Mouse (Mus musculus) hindbrain, postnatal 0 days (tissue): ENCODE measurements at regions not wholly inside any gene's neighbourhood (a gene's known extent, or its start where the extent isn't known, plus 50 kb on each side); places are given as distances from the start of the nearest gene placed in this dataset.

Experiments
- ATAC-seq: fragments of 200-750 bp; cut with Nextera tagmentation; 2 replicates; pipeline ENCODE4 v1.8.0; 2017; ENCODE audit warnings: mild to moderate bottlenecking, moderate TSS enrichment, moderate library complexity
- DNase-seq: peaks from one replicate; pipeline ENCODE4 v3.0.0-alpha.2; 2015; ENCODE audit warnings: low spot score
- H3K27ac ChIP-seq: fragments of 300-500 bp; sonication (generic); 2 replicates; pipeline ENCODE4 v1.5.1; 2014; ENCODE audit warnings: mild to moderate bottlenecking
- H3K27me3 ChIP-seq: fragments of 300-500 bp; sonication (generic); 2 replicates; pipeline ENCODE4 v1.6.1; 2014; ENCODE audit warnings: low read length, mixed read lengths; ENCODE audit not compliant: insufficient read depth
- H3K36me3 ChIP-seq: fragments of 300-500 bp; sonication (generic); 2 replicates; pipeline ENCODE4 v1.6.1; 2014; ENCODE audit warnings: low read length, mixed read lengths; ENCODE audit not compliant: insufficient read depth
- H3K4me1 ChIP-seq: fragments of 300-500 bp; sonication (generic); 2 replicates; pipeline ENCODE4 v1.6.1; 2014; ENCODE audit warnings: antibody characterized with exemption, low read length, mixed read lengths; ENCODE audit not compliant: insufficient read depth
- H3K4me2 ChIP-seq: fragments of 300-500 bp; sonication (generic); 2 replicates; pipeline ENCODE4 v1.6.1; 2014; ENCODE audit warnings: low read depth, mild to moderate bottlenecking, low read length, moderate library complexity, mixed read lengths
- H3K4me3 ChIP-seq: fragments of 300-500 bp; sonication (generic); 2 replicates; pipeline ENCODE4 v1.5.1; 2014; ENCODE audit warnings: low read length
- H3K9ac ChIP-seq: fragments of 300-500 bp; sonication (generic); replicated peaks from 2 replicates; pipeline ENCODE4 v1.6.1; 2014; ENCODE audit warnings: mild to moderate bottlenecking, low read length, moderate library complexity, mixed read lengths
- H3K9me3 ChIP-seq: fragments of 300-500 bp; sonication (generic); 2 replicates; pipeline ENCODE4 v1.6.1; 2016; ENCODE audit warnings: low read length, mixed read lengths
- CTCF ChIP-seq: IDR thresholded peaks from 2 replicates; pipeline ENCODE4 v1.5.1; 2016; ENCODE audit warnings: antibody characterized with exemption, control low read depth, low read depth
- WGBS: fragments of 180-500 bp; shearing (Covaris S2); extraction: QIAGEN DNeasy Blood & Tissue Kit; methylation state at CpG from one replicate; pipeline ENCODE4 v1.1.7; 2014; 5-methylcytosine and 5-hydroxymethylcytosine counted together

DNA sequence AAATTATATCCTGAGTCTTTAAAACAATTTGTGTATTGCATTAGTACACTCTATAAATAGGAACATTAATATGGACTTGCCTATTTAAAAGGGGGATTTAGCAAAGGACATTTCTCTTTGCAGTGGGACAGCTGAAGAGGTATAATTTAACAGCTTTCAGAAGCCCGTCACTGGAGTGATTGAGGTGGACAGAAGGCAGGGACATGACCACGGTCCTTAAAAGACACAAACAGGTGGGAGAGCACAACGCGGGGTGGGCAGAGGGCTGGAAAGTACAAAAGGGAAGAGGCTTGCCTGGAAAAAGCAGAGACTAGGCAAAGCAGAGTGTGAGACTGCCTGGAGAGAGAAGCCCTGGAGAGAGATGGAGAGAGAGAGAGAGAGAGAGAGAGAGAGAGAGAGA lies 51.9 kb upstream of the Pkhd1 start:
- H3K4me1 ChIP-seq = no peaks in the 10 kb centered on the region
- no peak overlapping the region for H3K9ac ChIP-seq
- H3K27me3 ChIP-seq = no peaks in the 10 kb centered on the region
- no peak for TF ChIP-seq CTCF
- H3K4me2 ChIP-seq = no peak overlapping the region
- no peaks in the 10 kb centered on the region for H3K36me3 ChIP-seq
- H3K4me3 ChIP-seq = no peak overlapping the region
- WGBS = 87% methylated on average over 4 of the region's 4 CpGs
- no peak overlapping the region for H3K27ac ChIP-seq
- DNase-seq (no peak), ATAC-seq (no peak)
- no peaks in the 10 kb centered on the region for H3K9me3 ChIP-seq

DNA sequence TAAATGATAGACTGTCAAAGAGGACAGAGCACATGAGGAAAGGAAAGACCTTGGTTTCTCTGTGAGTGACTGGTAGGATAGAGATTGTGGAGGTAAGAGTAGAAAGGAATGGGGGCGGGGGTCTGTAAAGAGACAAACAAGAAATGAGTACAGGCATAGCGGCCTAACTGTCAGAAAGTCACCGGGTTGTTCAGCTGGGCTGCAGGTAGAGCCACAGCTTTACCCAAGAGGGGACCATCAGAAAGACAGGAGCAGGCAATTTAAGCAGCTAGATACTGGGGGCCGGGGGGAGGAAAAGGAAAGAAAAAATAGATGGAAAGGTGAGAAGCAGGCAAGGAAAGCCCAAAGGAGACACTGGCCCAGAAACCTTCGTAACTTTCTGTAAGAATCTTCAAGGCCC lies 52.6 kb upstream of the Pkhd1 start:
- H3K4me3 ChIP-seq = no peak overlapping the region
- H3K9me3 ChIP-seq = no peaks in the 10 kb centered on the region
- 78% methylated on average over 5 of the region's 5 CpGs for WGBS
- no peak for DNase-seq
- H3K27ac ChIP-seq = no peak overlapping the region
- H3K4me2 ChIP-seq = no peak overlapping the region
- no peaks in the 10 kb centered on the region for H3K4me1 ChIP-seq
- ATAC-seq = no peak
- H3K27me3 ChIP-seq = no peaks in the 10 kb centered on the region
- no peaks in the 10 kb centered on the region for H3K36me3 ChIP-seq
- TF ChIP-seq CTCF = no peak
- H3K9ac ChIP-seq = no peak overlapping the region

DNA sequence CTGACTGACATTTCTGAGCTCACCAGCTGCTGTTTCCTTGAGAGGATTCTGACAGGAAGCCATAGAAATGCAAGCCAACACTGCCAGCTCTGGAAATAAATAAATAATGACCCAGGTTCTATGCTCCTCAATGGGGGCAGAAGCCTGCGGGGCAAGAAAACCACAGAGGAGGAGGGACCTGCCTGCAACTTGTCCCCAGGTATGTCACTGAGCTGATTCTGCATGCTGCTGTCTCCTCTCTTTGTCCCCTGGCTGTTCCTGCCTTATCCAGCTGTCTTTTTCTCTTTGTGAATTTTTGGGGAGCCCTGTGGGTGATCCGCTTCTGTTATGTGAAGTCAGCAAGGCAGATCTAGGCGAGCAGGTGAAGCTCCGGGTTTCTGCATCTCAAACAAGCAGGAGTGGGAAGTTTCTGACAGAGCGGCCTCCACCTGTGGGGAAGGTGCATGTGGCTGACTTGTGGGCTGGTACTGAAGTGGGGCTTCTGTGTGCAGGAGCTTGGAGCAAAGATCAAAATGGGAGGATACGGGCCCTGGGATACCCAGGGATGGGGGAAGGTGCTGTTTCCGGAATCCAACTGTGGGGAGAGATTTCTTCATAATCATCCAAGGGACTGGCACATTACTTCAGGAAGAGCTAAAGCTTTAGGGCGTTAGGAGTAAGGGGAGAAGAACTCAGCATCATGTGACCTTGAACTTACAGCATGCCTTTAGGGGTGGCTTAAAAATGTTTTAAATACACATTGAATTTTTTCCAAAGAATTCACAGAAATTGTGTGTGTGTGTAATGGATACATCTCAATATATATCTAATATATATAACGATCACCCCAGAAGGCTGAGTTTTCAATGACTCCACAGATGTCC lies 53.3 kb upstream of the Pkhd1 start:
- TF ChIP-seq CTCF = no peak
- Histone ChIP-seq H3K9ac (no peak overlapping the region), H3K4me1 (no peaks in the 10 kb centered on the region), H3K27ac (no peak overlapping the region), H3K4me3 (no peak overlapping the region), H3K9me3 (no peaks in the 10 kb centered on the region), H3K4me2 (no peak overlapping the region), H3K27me3 (no peaks in the 10 kb centered on the region), H3K36me3 (no peaks in the 10 kb centered on the region)
- ATAC-seq (peak; percentile 32; the same call in 1 of the 2 replicates), DNase-seq (no peak)
- WGBS = 79% methylated on average over 9 of the region's 9 CpGs

DNA sequence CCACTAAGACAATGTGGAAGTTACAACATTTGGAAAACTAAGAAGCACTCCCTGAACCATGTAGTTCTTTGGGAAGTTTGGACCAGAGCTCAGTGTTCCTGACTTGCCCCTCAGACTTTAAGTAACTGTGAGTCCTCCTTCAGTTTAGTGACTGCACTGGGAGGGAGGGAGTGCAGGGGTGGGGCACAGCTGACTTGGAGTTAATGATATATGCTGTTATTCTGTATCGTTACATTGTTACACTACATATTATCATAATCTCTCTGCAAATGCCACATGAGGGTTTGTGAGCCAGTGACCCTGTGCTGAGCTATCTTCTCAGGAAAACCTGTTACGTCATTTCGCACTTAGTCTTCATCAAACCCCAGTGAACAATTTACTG lies 53.9 kb upstream of the Pkhd1 start:
- Histone ChIP-seq H3K9me3 (no peaks in the 10 kb centered on the region), H3K4me1 (no peaks in the 10 kb centered on the region), H3K9ac (no peak overlapping the region), H3K36me3 (no peaks in the 10 kb centered on the region), H3K27ac (no peak overlapping the region), H3K27me3 (no peaks in the 10 kb centered on the region), H3K4me3 (no peak overlapping the region), H3K4me2 (no peak overlapping the region)
- no peak for DNase-seq
- no peak for TF ChIP-seq CTCF
- no peak for ATAC-seq
- 86% methylated on average over 3 of the region's 3 CpGs for WGBS

DNA sequence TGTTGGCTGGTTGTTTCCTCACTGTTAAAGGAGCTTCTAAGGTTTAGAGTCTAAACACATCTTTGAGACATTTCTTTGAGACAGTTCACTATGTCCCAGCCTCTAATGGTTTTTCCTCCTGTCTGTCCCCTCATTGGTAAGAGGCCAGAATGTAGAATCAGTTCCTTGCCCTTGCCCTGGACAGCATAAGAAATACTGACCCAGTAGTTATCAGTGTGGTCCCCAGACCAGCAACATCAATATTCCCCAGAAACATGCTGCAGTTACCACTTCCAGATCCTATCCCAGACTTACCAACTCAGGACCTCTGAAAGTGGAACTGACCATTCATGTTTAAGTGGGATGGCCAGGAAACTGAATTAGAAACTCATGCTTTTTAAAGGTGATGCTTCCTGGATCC lies 54.4 kb upstream of the Pkhd1 start:
- Histone ChIP-seq H3K4me3 (no peak overlapping the region), H3K27me3 (no peaks in the 10 kb centered on the region), H3K36me3 (no peaks in the 10 kb centered on the region), H3K9me3 (no peaks in the 10 kb centered on the region), H3K27ac (no peak overlapping the region), H3K4me2 (no peak overlapping the region), H3K9ac (no peak overlapping the region), H3K4me1 (no peaks in the 10 kb centered on the region)
- DNase-seq (no peak), ATAC-seq (no peak)
- TF ChIP-seq CTCF = no peak

DNA sequence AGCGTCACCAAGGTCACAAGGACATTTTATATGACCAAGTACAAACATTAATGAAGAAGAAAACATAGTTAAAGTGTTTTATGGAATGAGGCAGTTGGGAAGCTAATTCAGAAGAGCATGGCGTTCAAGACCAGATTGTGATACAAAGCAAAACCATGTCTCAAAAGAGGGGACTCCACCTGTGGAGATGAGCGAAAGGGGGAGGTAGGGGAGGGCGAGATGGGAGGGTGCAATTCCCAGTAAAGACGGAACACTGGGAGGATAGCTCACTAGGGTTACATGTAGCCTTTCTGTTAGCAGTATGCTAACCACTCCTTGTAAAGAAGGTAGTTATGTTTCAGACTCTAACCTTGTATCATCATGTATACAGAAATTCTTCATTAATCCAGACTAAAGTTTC lies 55.1 kb upstream of the Pkhd1 start:
- DNase-seq (no peak), ATAC-seq (no peak)
- 85% methylated on average over 5 of the region's 5 CpGs for WGBS
- no peaks in the 10 kb centered on the region for H3K9me3 ChIP-seq
- no peak overlapping the region for H3K9ac ChIP-seq
- H3K36me3 ChIP-seq = no peaks in the 10 kb centered on the region
- no peak overlapping the region for H3K4me2 ChIP-seq
- H3K4me1 ChIP-seq = no peaks in the 10 kb centered on the region
- no peaks in the 10 kb centered on the region for H3K27me3 ChIP-seq
- no peak for TF ChIP-seq CTCF
- no peak overlapping the region for H3K27ac ChIP-seq
- H3K4me3 ChIP-seq = no peak overlapping the region

DNA sequence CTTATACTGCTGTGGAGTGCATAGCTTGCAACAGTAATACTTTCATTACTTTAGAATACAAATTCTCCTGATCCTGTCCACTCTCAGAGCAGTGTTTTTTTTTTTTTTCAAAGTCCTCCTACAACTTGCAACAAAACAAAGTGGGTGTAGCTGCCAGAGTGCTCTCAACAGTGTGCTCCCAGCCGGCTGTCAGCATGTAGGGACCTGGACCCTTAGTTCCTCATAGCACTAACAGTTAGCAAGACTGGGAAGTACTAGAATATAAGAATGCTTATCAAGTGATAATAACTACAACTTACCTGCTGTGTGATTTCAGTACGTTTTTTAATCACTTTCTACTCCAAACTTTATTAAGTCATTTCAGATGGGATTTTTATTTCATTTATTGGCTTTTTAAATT lies 55.5 kb upstream of the Pkhd1 start:
- Histone ChIP-seq H3K9me3 (no peaks in the 10 kb centered on the region), H3K36me3 (no peaks in the 10 kb centered on the region), H3K4me2 (no peak overlapping the region), H3K4me3 (no peak overlapping the region), H3K4me1 (no peaks in the 10 kb centered on the region), H3K27ac (no peak overlapping the region), H3K9ac (no peak overlapping the region), H3K27me3 (no peaks in the 10 kb centered on the region)
- TF ChIP-seq CTCF = no peak
- ATAC-seq (no peak), DNase-seq (no peak)
- 54% methylated on average over 2 of the region's 2 CpGs for WGBS
